Mouse (Mus musculus) limb, embryonic 14.5 days (tissue): ENCODE results near the gene D430041D05Rik. TPM values are rescaled to one million over a fixed set of nuclear protein-coding genes. Genes with fewer than 3 reads are reported as not detected.
"Not testable (repeated sequence)": the region's sequence is repeated elsewhere in the genome, so short reads cannot be mapped to it uniquely, and the experiment has no call there.

Experiments used
- ATAC-seq: fragments of 200-750 bp; cut with Nextera tagmentation; 2 replicates; pipeline ENCODE4 v1.8.0; 2017; ENCODE audit warnings: low read depth, moderate number of reproducible peaks, moderate TSS enrichment; ENCODE audit not compliant: low FRiP score
- DNase-seq: peaks from one replicate; pipeline ENCODE4 v3.0.0-alpha.2; 2015; ENCODE audit warnings: low spot score
- H3K27ac ChIP-seq: fragments of 300-500 bp; sonication (generic); replicated peaks from 2 replicates; pipeline ENCODE4 v1.5.1; 2014; ENCODE audit warnings: low read depth, mild to moderate bottlenecking, low read length, moderate library complexity, mixed read lengths
- H3K27me3 ChIP-seq: fragments of 300-500 bp; sonication (generic); 2 replicates; pipeline ENCODE4 v1.6.1; 2014; ENCODE audit warnings: low read length, mixed read lengths; ENCODE audit not compliant: control insufficient read depth, insufficient read depth
- H3K36me3 ChIP-seq: fragments of 300-500 bp; sonication (generic); 2 replicates; pipeline ENCODE4 v1.6.1; 2014; ENCODE audit warnings: mild to moderate bottlenecking, low read length, moderate library complexity, mixed read lengths; ENCODE audit not compliant: control insufficient read depth, insufficient read depth
- H3K4me1 ChIP-seq: fragments of 300-500 bp; sonication (generic); 2 replicates; pipeline ENCODE4 v1.6.1; 2014; ENCODE audit warnings: antibody characterized with exemption, low read length, mixed read lengths; ENCODE audit not compliant: control insufficient read depth, insufficient read depth
- H3K4me2 ChIP-seq: fragments of 300-500 bp; sonication (generic); replicated peaks from 2 replicates; pipeline ENCODE4 v1.6.1; 2014; ENCODE audit warnings: low read depth, mild to moderate bottlenecking, low read length, moderate library complexity; ENCODE audit not compliant: severe bottlenecking
- H3K4me3 ChIP-seq: fragments of 300-500 bp; sonication (generic); replicated peaks from 2 replicates; pipeline ENCODE4 v1.5.1; 2014; ENCODE audit warnings: low read length
- H3K9ac ChIP-seq: fragments of 300-500 bp; sonication (generic); 2 replicates; pipeline ENCODE4 v1.6.1; 2014; ENCODE audit warnings: mild to moderate bottlenecking, low read depth, low read length, moderate library complexity; ENCODE audit not compliant: severe bottlenecking
- H3K9me3 ChIP-seq: fragments of 300-500 bp; sonication (generic); 2 replicates; pipeline ENCODE4 v1.6.1; 2016; ENCODE audit warnings: low read length; ENCODE audit not compliant: control insufficient read depth
- POLR2A ChIP-seq: fragments of 200-500 bp; IDR thresholded peaks from 2 replicates; pipeline ENCODE4 v1.8.0; 2012; ENCODE audit warnings: inconsistent platforms, mild to moderate bottlenecking, moderate library complexity, borderline replicate concordance; ENCODE audit not compliant: insufficient read depth, insufficient read length; ENCODE audit errors: extremely low read depth
- WGBS: fragments of 180-500 bp; shearing (Covaris S2); extraction: QIAGEN DNeasy Blood & Tissue Kit; methylation state at CpG from one replicate; pipeline ENCODE4 v1.1.7; 2014; 5-methylcytosine and 5-hydroxymethylcytosine counted together
- polyA plus RNA-seq, 2 experiments: library from polyadenylated mRNA; depleted of rRNA in 1 of 2; stranded (reverse) in 1 of 2; unstranded in 1 of 2; fragments of >200 nt; fragmentation: Nextera tagmentation in 1 of 2; extraction: Ambion mirVana in 1 of 2; gene quantifications; 2 replicates each; pipeline versions ENCODE4 v1.2.1 to v1.2.3; 2012 to 2014

Gene D430041D05Rik
- polyA plus RNA-seq, 2 experiments, result 1.1 TPM

DNA sequence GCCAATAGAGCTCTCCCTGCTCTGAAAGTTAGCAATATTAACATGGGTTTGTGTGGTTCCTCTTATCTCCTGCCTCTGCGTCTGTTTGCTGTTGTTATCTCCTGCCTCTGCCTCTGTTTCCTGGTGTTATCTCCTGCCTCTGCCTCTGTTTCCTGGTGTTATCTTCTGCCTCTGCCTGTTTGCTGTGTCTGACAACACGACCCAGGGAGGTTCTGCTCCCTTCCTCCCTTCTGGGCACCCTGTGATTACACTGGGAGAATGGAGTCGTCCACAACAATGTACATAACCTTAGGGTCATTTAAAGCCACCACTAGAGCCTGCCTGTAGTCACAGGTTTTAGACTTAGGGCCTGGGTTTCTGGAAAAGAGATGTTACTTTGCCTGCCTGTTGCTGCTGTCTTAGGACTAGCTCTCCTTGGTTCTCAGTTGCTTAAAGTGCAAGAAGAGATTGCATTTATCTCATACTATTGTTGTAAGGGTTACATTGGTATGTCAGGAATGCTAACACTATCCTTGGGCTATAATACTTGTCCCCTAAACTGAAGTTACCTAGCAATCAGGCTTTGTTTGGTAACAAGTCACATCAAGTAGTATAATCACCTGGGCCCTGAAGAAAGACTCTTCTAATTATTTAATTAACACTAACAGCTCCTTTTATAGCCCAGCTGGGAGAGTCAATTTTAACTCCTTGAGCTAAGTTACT lies 312.1 kb downstream of the D430041D05Rik start:
- Histone ChIP-seq H3K4me2 (no peak overlapping the region), H3K27ac (no peak overlapping the region), H3K9ac (no peak overlapping the region), H3K4me3 (no peak overlapping the region), H3K27me3 (no peaks in the 10 kb centered on the region), H3K9me3 (no peaks in the 10 kb centered on the region), H3K36me3 (no peaks in the 10 kb centered on the region), H3K4me1 (peaks cover 4% of the 10 kb centered on the region; the same call in 1 of the 2 replicates)
- DNase-seq (no peak), ATAC-seq (no peak)
- TF ChIP-seq POLR2A, result no peak
- 48% methylated on average over 3 of the region's 3 CpGs for WGBS

DNA sequence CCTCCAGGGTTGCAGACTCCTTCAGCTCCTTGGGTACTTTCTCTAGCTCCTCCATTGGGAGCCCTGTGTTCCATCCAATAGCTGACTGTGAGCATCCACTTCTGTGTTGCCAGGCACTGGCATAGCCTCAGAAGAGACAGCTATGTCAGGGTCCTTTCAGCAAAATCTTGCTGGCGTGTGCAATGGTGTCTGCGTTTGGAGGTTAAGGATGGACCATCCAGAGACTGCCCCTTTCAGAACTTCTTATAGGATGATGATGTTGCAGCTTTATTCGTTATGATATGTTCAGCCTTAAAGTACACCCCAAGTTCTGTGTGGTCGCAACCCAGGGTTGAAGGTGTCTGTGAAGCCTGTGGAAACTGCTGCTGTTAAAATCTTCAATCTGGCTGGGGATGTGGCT lies 313.4 kb downstream of the D430041D05Rik start:
- not testable (repeated sequence) for H3K27ac ChIP-seq, H3K9ac ChIP-seq, H3K4me2 ChIP-seq, H3K4me3 ChIP-seq, ATAC-seq, H3K9me3 ChIP-seq, H3K4me1 ChIP-seq, DNase-seq, H3K36me3 ChIP-seq, H3K27me3 ChIP-seq
- WGBS, result 94% methylated on average over 4 of the region's 4 CpGs

DNA sequence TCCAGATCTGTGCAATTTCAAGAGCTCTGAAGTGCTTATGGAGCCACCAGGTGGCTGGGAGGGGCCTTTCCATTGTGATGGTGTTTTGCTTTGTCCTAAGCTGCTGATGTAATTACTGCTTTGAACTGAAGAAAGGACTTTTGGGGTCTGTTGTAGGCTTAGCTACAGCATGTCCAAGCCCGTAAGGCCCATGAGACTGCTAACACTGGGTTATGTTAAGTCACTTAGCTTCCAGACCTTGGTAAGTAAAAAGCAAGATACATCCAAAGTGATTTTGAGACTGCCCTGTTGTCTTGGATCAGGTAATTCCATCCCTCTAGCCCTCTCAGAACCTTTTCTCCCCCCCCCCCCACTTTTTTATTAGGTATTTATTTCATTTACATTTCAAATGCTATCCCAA lies 314.0 kb downstream of the D430041D05Rik start:
- DNase-seq, H3K27ac ChIP-seq, H3K9me3 ChIP-seq, H3K9ac ChIP-seq, H3K27me3 ChIP-seq, H3K36me3 ChIP-seq, H3K4me1 ChIP-seq, ATAC-seq, H3K4me3 ChIP-seq, H3K4me2 ChIP-seq: not testable (repeated sequence)
- 84% methylated on average over 1 of the region's 1 CpGs for WGBS

DNA sequence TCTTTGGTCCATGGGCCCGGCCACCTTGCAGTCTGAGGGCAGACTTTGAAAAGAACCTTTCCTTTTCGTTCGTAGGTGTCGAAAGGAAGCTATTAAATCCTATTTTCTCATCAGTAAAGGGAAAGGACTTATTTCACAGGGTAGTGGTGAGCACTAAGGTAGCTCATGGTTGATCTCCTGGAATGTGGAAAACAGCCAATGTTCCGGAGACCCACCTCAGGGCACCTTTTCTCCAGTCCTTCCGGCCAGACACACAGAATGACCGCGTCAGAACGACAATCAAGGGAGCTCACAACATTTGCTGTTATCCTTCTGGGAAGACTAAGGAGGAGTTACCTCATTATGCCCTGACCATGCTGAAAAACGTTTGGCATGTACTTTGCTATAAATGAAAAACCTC lies 314.6 kb downstream of the D430041D05Rik start:
- ATAC-seq, result no peak
- Histone ChIP-seq H3K27me3 (no peaks in the 10 kb centered on the region), H3K9ac (peak overlapping the region; percentile 59), H3K36me3 (no peaks in the 10 kb centered on the region), H3K9me3 (no peaks in the 10 kb centered on the region), H3K4me3 (peak overlapping the region; percentile 44), H3K4me2 (peak overlapping the region; percentile 67), H3K4me1 (peaks cover 4% of the 10 kb centered on the region; the same call in 1 of the 2 replicates), H3K27ac (0 out of 2 replicates have a peak overlapping the region, but pooled peaks have one; percentile 33)
- no peak for DNase-seq
- 42% methylated on average over 10 of the region's 10 CpGs for WGBS
- TF ChIP-seq POLR2A, result no peak

DNA sequence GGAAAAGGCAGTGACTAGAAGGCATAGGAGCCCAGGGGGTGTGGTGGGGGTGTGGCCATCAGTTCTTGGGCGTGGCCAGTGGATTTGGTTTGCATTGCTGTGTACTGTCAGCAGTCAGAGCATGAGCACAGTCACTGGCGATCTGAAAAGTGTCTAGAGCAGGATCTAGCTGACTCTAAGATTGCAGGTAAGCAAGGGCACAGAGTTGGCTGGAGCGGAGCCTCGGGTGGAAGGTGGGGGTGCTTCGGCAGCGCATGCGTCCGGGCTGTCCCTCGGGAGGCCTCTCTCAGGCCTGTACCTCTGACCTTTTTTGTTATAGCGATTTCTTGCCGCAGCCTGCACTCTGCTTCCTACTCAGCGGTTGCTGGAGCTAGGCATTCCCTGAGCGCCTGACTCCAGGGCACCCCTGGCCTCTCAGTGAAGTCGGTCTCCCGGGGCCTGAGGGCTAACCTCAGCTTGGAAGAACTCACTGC lies 315.0 kb downstream of the D430041D05Rik start, which contains the start of gene Cd59a:
Cd59a (plus strand) TSS at position 61 of the 473 bp plus-strand sequence.
- 10% methylated on average over 15 of the region's 15 CpGs for WGBS
- DNase-seq (peak; percentile 87), ATAC-seq (peak; percentile 87)
- no peak for TF ChIP-seq POLR2A
- Histone ChIP-seq H3K36me3 (no peaks in the 10 kb centered on the region), H3K9ac (peak within 1 kb of the TSS; percentile 59), H3K9me3 (no peaks in the 10 kb centered on the region), H3K4me3 (peak within 1 kb of the TSS; percentile 44), H3K4me1 (peaks cover 4% of the 10 kb centered on the region; the same call in 1 of the 2 replicates), H3K4me2 (peak within 1 kb of the TSS; percentile 67), H3K27ac (0 out of 2 replicates have a peak within 1 kb of the TSS, but pooled peaks have one; percentile 33), H3K27me3 (no peaks in the 10 kb centered on the region)
